Mouse (Mus musculus): ENCODE measurements at regions not wholly inside any gene's neighbourhood (a gene's known extent, or its start where the extent isn't known, plus 50 kb on each side); places are given as distances from the start of the nearest gene placed in this dataset.

DNA sequence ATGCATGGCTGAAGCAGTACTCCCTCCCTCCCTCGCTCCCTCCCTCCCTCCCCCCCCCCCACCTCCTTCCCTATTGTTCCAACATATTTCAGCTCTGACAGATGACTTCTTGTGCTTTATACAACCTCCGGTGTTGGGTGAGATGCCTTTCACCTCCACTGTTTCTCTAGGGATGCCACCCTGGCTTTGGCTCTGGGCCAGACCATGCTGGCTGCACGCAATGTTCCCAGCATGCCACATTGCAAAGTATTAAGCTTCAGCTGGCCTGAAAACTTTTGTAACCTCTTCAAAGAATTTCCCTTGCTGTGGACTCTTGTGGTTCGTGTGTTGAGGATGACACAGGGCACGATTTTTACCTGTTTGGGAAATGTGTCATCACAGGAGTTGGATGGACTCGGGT is 107.1 kb upstream of the Cd180 start:
- TF ChIP-seq CTCF (IDR thresholded peaks at IDR 0.05) (no peak), EP300 (IDR thresholded peaks at IDR 0.05) (no peak)
